Mouse (Mus musculus): ENCODE data around the gene Arhgap15. TPM values are rescaled to one million over a fixed set of nuclear protein-coding genes. Genes with fewer than 3 reads are reported as not detected.

Arhgap15 gene
- total RNA-seq, 2 experiments from 2014 or later, result 0.82 to 1.0 TPM

DNA sequence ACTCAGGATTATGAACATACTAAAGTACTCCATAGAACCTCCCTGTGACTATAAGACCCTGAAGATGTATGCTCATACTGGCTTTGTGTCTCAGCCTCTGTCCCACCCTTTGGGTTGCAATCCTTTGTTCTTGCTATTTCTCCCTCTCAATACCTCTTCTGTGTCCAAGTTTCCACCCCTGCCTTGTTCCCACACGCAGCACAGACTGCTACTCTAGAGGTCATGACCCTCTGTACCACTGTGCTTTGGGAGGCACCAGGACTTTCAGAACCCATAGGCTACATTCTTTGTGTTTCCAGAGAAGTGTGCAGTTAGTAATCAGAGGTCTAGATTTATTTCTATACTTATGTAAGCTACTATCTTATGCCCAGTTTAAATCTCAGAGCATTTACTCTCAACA, 648.6 kb downstream of the Arhgap15 start:
- DNase-seq, result no peak
- intact Hi-C loops (cut with DNase I), result no loop called here

- intact Hi-C loops (cut with DNase I), result no loop called here
- DNase-seq, result no peak
Measured at GRCm38 (mm10) chr2:44397735-44398337, 649.2 kb downstream of the Arhgap15 start.

DNA sequence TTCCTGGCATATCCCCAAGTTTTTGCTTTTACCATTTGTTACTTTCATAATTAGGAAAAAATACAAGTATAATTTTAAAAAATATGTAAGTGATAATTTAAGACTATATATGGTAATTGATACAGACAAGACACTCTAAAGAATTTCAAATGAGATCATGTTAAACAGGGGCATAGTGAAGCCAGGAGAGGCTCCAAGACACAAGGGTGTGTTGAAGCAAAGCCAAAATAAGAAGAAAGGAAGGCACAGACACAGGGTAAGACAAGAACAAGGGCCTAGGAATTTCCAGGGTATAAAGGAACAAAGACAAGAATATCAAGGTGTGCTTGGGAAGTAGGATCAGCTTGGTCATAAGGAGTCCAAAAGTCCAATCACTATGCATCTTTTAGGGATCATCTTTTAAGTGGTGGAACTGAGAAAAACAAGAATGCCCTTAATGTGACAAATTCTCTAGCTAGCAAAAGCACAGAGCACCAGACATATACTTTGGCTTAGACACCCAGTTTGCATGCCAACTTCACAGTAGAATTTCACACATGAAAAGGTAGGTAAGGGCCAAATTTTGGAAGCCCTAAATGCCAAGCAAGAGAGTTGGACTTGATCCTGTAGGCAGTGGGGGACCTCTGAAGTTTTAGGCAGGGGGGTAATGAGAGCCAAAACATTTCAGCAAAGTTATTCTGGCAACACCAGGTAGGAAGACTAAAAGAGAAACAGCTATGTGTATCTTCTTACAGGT, 650.7 kb downstream of the Arhgap15 start:
- DNase-seq, result no peak
- intact Hi-C loops (cut with DNase I), result no loop called here

DNA sequence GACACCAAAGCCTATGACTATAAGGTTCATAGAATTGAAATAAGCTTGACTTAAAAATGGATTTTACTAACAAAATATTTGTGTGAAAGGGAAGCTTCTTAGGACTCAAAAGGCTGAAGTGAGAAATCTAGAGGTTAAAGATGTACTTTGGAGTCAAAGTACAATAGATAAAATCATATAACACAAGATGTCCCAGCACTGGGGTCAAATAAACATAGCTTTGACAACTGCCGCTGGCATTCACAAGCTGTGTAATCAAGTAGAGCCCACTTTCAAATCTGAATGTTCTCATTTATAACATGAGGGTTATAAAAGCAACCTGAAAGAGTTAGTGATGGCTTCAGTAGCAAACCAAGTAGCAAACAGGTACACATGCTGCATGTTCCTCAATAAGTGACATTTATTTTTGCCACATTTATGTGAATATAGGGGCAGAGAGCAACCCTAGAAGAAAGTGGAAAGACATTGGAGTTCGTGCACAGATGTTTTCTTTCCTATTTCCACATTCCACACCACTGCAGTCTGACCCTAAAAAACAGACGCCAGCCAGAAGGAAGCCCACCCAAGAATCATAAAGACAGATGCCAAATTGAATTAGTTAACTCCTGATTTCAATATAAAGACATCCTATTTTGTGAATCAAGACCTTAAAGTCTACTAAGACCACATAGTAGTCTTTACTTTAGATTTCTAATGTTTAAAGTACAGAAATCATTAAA, 653.2 kb downstream of the Arhgap15 start:
- intact Hi-C loops (cut with DNase I), result no loop called here
- DNase-seq, result no peak

DNA sequence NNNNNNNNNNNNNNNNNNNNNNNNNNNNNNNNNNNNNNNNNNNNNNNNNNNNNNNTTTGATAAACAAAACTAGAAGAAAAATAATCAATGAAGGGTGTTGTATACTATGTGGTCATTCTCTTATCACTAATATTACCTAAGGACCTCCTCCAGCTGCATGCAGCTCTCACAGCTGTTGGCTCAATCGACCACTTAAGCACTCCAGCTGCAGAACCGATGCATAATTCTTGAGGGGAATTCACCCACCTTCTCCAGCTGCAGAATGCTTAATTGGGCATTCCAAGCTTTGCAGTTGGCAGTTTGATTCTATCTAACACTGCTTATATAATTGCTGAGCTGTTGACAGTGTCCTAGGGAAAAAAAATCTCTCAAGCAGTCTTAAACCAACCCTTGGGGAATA, 663.0 kb downstream of the Arhgap15 start:
- intact Hi-C loops (cut with DNase I), result no loop called here
- DNase-seq, result no peak

DNA sequence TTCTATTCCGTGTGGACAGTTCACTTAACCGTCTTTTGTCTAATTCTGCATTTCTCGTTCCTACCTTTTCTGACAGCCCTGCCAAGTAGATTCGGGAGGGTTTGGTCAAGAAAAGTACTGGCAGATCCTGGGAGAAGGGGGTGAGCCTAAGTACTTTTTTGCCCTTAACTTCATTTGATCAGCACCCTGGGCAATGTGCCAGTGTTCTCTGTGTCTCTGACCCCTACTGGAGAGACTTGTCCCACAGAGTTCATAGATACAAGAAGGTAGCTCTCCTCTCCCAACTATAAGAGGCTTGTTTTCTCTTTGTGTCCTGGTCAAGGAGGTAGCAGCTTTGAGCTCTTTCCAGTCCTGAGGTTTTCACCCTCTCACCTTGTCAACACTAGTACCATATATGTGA, 667.7 kb downstream of the Arhgap15 start:
- intact Hi-C loops (cut with DNase I), result no loop called here
- DNase-seq, result no peak

DNA sequence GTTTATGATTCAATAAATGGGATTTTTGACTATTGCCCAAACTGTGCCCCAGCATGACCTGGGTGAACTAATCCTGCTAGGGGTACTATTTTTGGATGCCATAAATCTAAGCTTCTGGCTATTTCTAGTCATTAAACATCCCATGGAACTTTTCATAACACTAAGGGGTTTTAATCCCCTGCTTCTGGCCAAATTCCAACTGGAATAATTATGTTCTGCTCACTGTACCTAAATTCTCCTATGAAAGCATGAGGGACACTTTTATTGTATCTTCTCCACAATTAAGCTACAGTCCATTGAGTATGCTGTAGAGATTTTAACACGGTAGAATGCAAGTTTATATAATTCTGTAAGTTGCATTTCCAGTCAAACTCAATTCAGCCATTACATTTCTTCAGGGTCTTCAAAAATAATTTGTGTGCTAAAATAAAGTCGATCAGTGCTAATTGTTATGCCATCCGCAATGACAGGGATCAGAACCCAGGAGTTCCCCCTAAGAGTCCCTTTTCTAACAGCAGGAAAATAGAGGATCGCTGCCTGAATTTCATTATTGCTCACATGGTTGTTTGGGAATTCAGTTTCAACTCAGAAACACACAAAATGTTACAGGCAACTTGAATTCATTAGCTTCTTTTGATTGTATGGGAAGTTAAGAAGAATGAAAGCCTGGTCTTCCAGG, 671.1 kb downstream of the Arhgap15 start:
- intact Hi-C loops (cut with DNase I), result no loop called here
- no peak for DNase-seq

DNA sequence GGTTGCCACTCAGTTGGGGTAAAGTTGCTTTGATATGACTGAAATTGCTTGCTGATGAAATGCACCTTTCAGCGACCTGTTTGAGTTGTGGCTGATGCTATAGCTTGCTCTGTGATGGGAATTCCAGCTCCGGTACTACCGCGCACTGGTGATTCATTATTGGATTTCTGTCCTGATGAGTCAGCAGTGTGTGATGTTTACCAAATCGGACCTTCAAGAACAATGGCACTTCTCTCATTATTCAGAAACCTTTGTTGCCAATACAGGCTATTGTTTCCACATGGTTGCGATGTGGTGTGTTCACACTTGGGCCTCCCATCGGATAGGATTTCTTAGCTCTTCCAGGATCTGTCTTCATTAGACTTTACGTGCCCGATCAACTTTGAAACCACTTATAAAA, 681.9 kb downstream of the Arhgap15 start:
- DNase-seq, result no peak
- intact Hi-C loops (cut with DNase I), result no loop called here

GRCm38 (mm10) chr2:44436652-44437051, 688.0 kb downstream of the Arhgap15 start:
- no peak for DNase-seq
- intact Hi-C loops (cut with DNase I), result no loop called here

GRCm38 (mm10) chr2:44437496-44438057, 689.0 kb downstream of the Arhgap15 start:
- DNase-seq, result peak in 1 of 2 experiments; percentile 20
- intact Hi-C loops (cut with DNase I), result no loop called here

GRCm38 (mm10) chr2:44438070-44438469, 689.4 kb downstream of the Arhgap15 start:
- intact Hi-C loops (cut with DNase I), result no loop called here
- DNase-seq, result no peak

- no peak for DNase-seq
- intact Hi-C loops (cut with DNase I), result no loop called here
Measured at GRCm38 (mm10) chr2:44444938-44445337, 696.3 kb downstream of the Arhgap15 start.

Other genes with a start within 250 kb of the Arhgap15 start
- under 1 TPM in 1 of 2 experiments, not detected in 1; 0.17 TPM for gene Kynu, start 193.5 kb upstream of the Arhgap15 start, total RNA-seq (2021)

Data from heart, postnatal 10 days (tissue).